Mouse (Mus musculus): ENCODE data around the gene Ssbp3. TPM values are rescaled to one million over a fixed set of nuclear protein-coding genes. Genes with fewer than 3 reads are reported as not detected.

The Ssbp3 gene
- polyA plus RNA-seq, 1 experiment from 2014 or later: 43.3 TPM

GRCm38 (mm10) chr4:107006229-107006628 is 95.7 kb downstream of the Ssbp3 start:
- H3K4me1 ChIP-seq (ENCODE audit: control insufficient read depth in 2 of 2, insufficient read depth in 2 of 2, low read length in 2 of 2): peaks cover 14 to 16% of the 10 kb centered on the region in 2 experiments; a peak in 3 of 4 replicates
- no peak for ATAC-seq (ENCODE audit: insufficient number of reproducible peaks, insufficient read depth, low FRiP score, low read depth)
- 66% methylated on average over 4 of the region's 4 CpGs for WGBS

GRCm38 (mm10) chr4:107006807-107007206 is 96.3 kb downstream of the Ssbp3 start:
- no peak overlapping the region for H3K27ac ChIP-seq (replicated peaks in 1 of 2; ENCODE audit: control insufficient read depth in 1 of 2, insufficient read depth in 1 of 2, low read depth in 2 of 2, low read length in 2 of 2)
- ATAC-seq (ENCODE audit: insufficient number of reproducible peaks, insufficient read depth, low FRiP score, low read depth): no peak

More at GRCm38 (mm10) chr4:107006229-107006628, 95.7 kb downstream of the Ssbp3 start:
- H3K27ac ChIP-seq (replicated peaks in 1 of 2; ENCODE audit: control insufficient read depth in 1 of 2, insufficient read depth in 1 of 2, low read depth in 2 of 2, low read length in 2 of 2): no peak overlapping the region
- H3K4me3 ChIP-seq (ENCODE audit: control insufficient read depth in 1 of 2, insufficient read depth in 1 of 2, low read depth in 1 of 2, low read length in 2 of 2): no peak overlapping the region
- H3K9me3 ChIP-seq (ENCODE audit: control insufficient read depth, low read length): no peaks in the 10 kb centered on the region
- no peak overlapping the region for H3K4me2 ChIP-seq (ENCODE audit: low read length)
- H3K27me3 ChIP-seq (ENCODE audit: control insufficient read depth, insufficient read depth, low read length): no peaks in the 10 kb centered on the region
- no peak overlapping the region for H3K9ac ChIP-seq (ENCODE audit: low read length)
- H3K36me3 ChIP-seq (ENCODE audit: control insufficient read depth, insufficient read depth, low read length): peaks cover 11% of the 10 kb centered on the region

DNA sequence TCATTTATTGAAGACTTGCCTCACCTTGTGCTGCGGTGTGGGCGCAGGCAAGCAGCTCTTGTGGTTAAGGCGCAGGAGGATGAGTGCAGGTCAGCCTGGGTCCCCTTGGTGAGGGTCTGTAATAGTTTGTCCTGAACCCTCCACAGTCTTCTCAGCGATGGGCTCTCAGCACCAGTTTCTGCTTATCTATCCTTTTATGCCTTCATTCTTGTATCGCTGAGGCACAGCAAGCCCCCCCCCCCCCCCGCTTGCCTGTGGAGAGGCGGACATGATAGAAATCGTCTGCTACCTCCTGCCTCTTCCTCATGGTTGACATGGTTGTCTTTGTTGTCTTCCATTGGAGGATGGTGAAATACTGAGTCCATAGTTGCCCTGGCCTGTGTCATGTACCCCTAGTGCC is 96.9 kb downstream of the Ssbp3 start:
- no peak for ATAC-seq (ENCODE audit: insufficient number of reproducible peaks, insufficient read depth, low FRiP score, low read depth)
- 85% methylated on average over 8 of the region's 8 CpGs for WGBS
- Histone ChIP-seq H3K27me3 (ENCODE audit: control insufficient read depth, insufficient read depth, low read length) (no peaks in the 10 kb centered on the region), H3K9ac (ENCODE audit: low read length) (no peak overlapping the region), H3K36me3 (ENCODE audit: control insufficient read depth, insufficient read depth, low read length) (peaks cover 11% of the 10 kb centered on the region), H3K9me3 (ENCODE audit: control insufficient read depth, low read length) (no peaks in the 10 kb centered on the region), H3K4me3 (ENCODE audit: control insufficient read depth in 1 of 2, insufficient read depth in 1 of 2, low read depth in 1 of 2, low read length in 2 of 2) (no peak overlapping the region), H3K4me2 (ENCODE audit: low read length) (no peak overlapping the region), H3K4me1 (ENCODE audit: control insufficient read depth in 2 of 2, insufficient read depth in 2 of 2, low read length in 2 of 2) (peaks cover 8 to 16% of the 10 kb centered on the region in 2 experiments), H3K27ac (replicated peaks in 1 of 2; ENCODE audit: control insufficient read depth in 1 of 2, insufficient read depth in 1 of 2, low read depth in 2 of 2, low read length in 2 of 2) (no peak overlapping the region)

More at GRCm38 (mm10) chr4:107006807-107007206, 96.3 kb downstream of the Ssbp3 start:
- Histone ChIP-seq H3K9ac (ENCODE audit: low read length) (no peak overlapping the region), H3K9me3 (ENCODE audit: control insufficient read depth, low read length) (no peaks in the 10 kb centered on the region), H3K36me3 (ENCODE audit: control insufficient read depth, insufficient read depth, low read length) (peaks cover 11% of the 10 kb centered on the region), H3K4me1 (ENCODE audit: control insufficient read depth in 2 of 2, insufficient read depth in 2 of 2, low read length in 2 of 2) (peaks cover 8 to 15% of the 10 kb centered on the region in 2 experiments), H3K4me3 (ENCODE audit: control insufficient read depth in 1 of 2, insufficient read depth in 1 of 2, low read depth in 1 of 2, low read length in 2 of 2) (no peak overlapping the region), H3K27me3 (ENCODE audit: control insufficient read depth, insufficient read depth, low read length) (no peaks in the 10 kb centered on the region), H3K4me2 (ENCODE audit: low read length) (no peak overlapping the region)
- 82% methylated on average over 6 of the region's 6 CpGs for WGBS

GRCm38 (mm10) chr4:107008161-107008560 is 97.7 kb downstream of the Ssbp3 start:
- Histone ChIP-seq H3K36me3 (ENCODE audit: control insufficient read depth, insufficient read depth, low read length) (peaks cover 11% of the 10 kb centered on the region), H3K4me3 (ENCODE audit: control insufficient read depth in 1 of 2, insufficient read depth in 1 of 2, low read depth in 1 of 2, low read length in 2 of 2) (no peak overlapping the region), H3K9ac (ENCODE audit: low read length) (no peak overlapping the region), H3K27ac (replicated peaks in 1 of 2; ENCODE audit: control insufficient read depth in 1 of 2, insufficient read depth in 1 of 2, low read depth in 2 of 2, low read length in 2 of 2) (no peak overlapping the region), H3K4me2 (ENCODE audit: low read length) (no peak overlapping the region), H3K27me3 (ENCODE audit: control insufficient read depth, insufficient read depth, low read length) (no peaks in the 10 kb centered on the region), H3K9me3 (ENCODE audit: control insufficient read depth, low read length) (no peaks in the 10 kb centered on the region), H3K4me1 (ENCODE audit: control insufficient read depth in 2 of 2, insufficient read depth in 2 of 2, low read length in 2 of 2) (peaks cover 11 to 18% of the 10 kb centered on the region in 2 experiments)
- 80% methylated on average over 2 of the region's 2 CpGs for WGBS
- ATAC-seq (ENCODE audit: insufficient number of reproducible peaks, insufficient read depth, low FRiP score, low read depth): no peak

GRCm38 (mm10) chr4:107009548-107009947 is 99.0 kb downstream of the Ssbp3 start:
- no peak overlapping the region for H3K4me2 ChIP-seq (ENCODE audit: low read length)
- no peak overlapping the region for H3K4me3 ChIP-seq (ENCODE audit: control insufficient read depth in 1 of 2, insufficient read depth in 1 of 2, low read depth in 1 of 2, low read length in 2 of 2)
- ATAC-seq (ENCODE audit: insufficient number of reproducible peaks, insufficient read depth, low FRiP score, low read depth): no peak
- H3K36me3 ChIP-seq (ENCODE audit: control insufficient read depth, insufficient read depth, low read length): peaks cover 12% of the 10 kb centered on the region
- no peak overlapping the region for H3K27ac ChIP-seq (replicated peaks in 1 of 2; ENCODE audit: control insufficient read depth in 1 of 2, insufficient read depth in 1 of 2, low read depth in 2 of 2, low read length in 2 of 2)
- no peaks in the 10 kb centered on the region for H3K27me3 ChIP-seq (ENCODE audit: control insufficient read depth, insufficient read depth, low read length)
- H3K9ac ChIP-seq (ENCODE audit: low read length): no peak overlapping the region
- peaks cover 12 to 31% of the 10 kb centered on the region in 2 experiments for H3K4me1 ChIP-seq (ENCODE audit: control insufficient read depth in 2 of 2, insufficient read depth in 2 of 2, low read length in 2 of 2)
- WGBS: 92% methylated on average over 7 of the region's 7 CpGs
- no peaks in the 10 kb centered on the region for H3K9me3 ChIP-seq (ENCODE audit: control insufficient read depth, low read length)

DNA sequence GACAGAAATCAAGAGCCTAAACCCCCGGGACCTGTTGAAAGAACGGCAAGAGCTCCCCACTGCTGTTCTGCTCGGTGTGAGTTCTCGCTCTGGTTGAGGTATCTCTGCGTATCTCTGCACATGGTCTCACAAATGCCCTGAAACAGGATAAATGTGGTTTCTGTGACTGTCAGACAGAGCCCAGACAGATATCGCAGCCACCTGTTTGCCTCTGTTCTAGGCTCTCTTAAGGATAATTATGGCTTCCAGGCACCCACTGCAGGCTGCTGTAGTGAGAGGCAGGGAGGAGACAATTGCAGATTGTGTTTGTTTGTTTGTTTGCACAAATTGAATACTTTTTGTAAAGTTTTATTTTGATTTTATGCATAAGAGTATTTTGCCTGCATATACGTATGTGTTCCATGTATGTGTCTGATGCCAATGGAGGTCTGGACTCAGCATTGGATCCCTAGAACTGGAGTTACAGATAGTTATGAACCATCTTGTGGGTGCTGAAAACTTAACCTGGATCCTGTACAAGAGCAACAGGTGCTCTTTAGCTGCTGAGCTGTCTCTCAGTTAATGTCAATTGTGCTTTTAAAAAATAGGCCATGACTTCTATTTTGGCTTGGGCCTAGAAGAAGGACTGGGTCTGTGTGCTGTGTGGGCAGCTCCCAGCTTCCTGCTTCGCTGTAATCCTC is 101.0 kb downstream of the Ssbp3 start:
- WGBS: 81% methylated on average over 8 of the region's 8 CpGs

GRCm38 (mm10) chr4:107012005-107012478 is 101.5 kb downstream of the Ssbp3 start:
- Histone ChIP-seq H3K36me3 (ENCODE audit: control insufficient read depth, insufficient read depth, low read length) (peaks cover 21% of the 10 kb centered on the region), H3K4me1 (ENCODE audit: control insufficient read depth in 2 of 2, insufficient read depth in 2 of 2, low read length in 2 of 2) (peaks cover 21 to 53% of the 10 kb centered on the region in 2 experiments)

More for the DNA sequence above, 101.0 kb downstream of the Ssbp3 start:
- Histone ChIP-seq H3K36me3 (ENCODE audit: control insufficient read depth, insufficient read depth, low read length) (peaks cover 21% of the 10 kb centered on the region), H3K4me1 (ENCODE audit: control insufficient read depth in 2 of 2, insufficient read depth in 2 of 2, low read length in 2 of 2) (peaks cover 19 to 49% of the 10 kb centered on the region in 2 experiments), H3K27ac (replicated peaks in 1 of 2; ENCODE audit: control insufficient read depth in 1 of 2, insufficient read depth in 1 of 2, low read depth in 2 of 2, low read length in 2 of 2) (no peak overlapping the region), H3K9ac (ENCODE audit: low read length) (no peak overlapping the region), H3K4me2 (ENCODE audit: low read length) (no peak overlapping the region), H3K9me3 (ENCODE audit: control insufficient read depth, low read length) (no peaks in the 10 kb centered on the region), H3K27me3 (ENCODE audit: control insufficient read depth, insufficient read depth, low read length) (no peaks in the 10 kb centered on the region), H3K4me3 (ENCODE audit: control insufficient read depth in 1 of 2, insufficient read depth in 1 of 2, low read depth in 1 of 2, low read length in 2 of 2) (no peak overlapping the region)
- no peak for ATAC-seq (ENCODE audit: insufficient number of reproducible peaks, insufficient read depth, low FRiP score, low read depth)

More at GRCm38 (mm10) chr4:107012005-107012478, 101.5 kb downstream of the Ssbp3 start:
- Histone ChIP-seq H3K4me3 (ENCODE audit: control insufficient read depth in 1 of 2, insufficient read depth in 1 of 2, low read depth in 1 of 2, low read length in 2 of 2) (no peak overlapping the region), H3K27me3 (ENCODE audit: control insufficient read depth, insufficient read depth, low read length) (no peaks in the 10 kb centered on the region), H3K9ac (ENCODE audit: low read length) (no peak overlapping the region), H3K27ac (replicated peaks in 1 of 2; ENCODE audit: control insufficient read depth in 1 of 2, insufficient read depth in 1 of 2, low read depth in 2 of 2, low read length in 2 of 2) (no peak overlapping the region), H3K9me3 (ENCODE audit: control insufficient read depth, low read length) (no peaks in the 10 kb centered on the region), H3K4me2 (ENCODE audit: low read length) (no peak overlapping the region)
- ATAC-seq (ENCODE audit: insufficient number of reproducible peaks, insufficient read depth, low FRiP score, low read depth): no peak
- 61% methylated on average over 13 of the region's 13 CpGs for WGBS

Measured in heart, embryonic 14.5 days (tissue).